Mouse (Mus musculus): ENCODE results near the gene Podn. TPM values are rescaled to one million over a fixed set of nuclear protein-coding genes. Genes with fewer than 3 reads are reported as not detected.

Podn gene
- polyA plus RNA-seq, 1 experiment from 2014 or later: 2.4 TPM

DNA sequence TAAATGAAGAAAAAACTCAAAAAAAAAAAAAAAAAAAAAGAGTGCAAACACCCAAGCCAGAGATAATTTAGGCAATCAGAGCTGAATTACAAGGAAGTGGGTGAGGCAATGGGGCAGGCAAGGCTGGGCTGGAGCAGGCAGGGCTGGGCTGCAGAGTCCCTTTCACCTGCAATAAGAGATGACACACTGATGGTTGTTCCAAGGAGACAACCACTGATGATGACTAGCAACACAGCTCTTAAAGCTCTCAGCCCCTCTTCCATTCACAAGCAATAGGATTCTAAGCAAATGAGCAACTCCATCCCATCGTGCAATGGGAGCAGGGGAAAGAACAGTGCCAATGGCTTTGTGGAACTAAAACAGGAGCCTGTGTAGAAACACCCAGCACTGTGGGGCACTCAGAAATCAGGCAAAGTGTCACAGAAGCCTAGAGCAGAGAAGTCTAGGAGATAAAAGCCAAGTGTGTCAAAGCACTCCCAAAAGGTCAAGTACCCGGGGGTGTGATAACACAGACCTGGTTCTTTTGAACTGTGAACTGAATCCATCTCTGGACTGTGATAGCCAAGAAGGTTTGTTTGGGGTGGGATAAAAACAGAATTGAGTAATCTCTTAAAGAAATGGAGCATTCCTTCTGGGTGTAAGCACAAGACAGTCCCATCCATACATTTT is 30.9 kb downstream of the Podn start:
- ATAC-seq (no peak), DNase-seq (ENCODE audit: low read depth, low spot score) (no peak)
- in situ Hi-C loops (cut with MboI; ENCODE audit: low pct_unique_long_range_greater_than_20kb): no loop called here
- ChIA-PET CTCF (no interaction called here), POLR2A (no interaction called here)
- TF ChIP-seq CTCF (IDR thresholded peaks at IDR 0.05): no peak
- H3K27me3 ChIP-seq: no peaks in the 10 kb centered on the region

DNA sequence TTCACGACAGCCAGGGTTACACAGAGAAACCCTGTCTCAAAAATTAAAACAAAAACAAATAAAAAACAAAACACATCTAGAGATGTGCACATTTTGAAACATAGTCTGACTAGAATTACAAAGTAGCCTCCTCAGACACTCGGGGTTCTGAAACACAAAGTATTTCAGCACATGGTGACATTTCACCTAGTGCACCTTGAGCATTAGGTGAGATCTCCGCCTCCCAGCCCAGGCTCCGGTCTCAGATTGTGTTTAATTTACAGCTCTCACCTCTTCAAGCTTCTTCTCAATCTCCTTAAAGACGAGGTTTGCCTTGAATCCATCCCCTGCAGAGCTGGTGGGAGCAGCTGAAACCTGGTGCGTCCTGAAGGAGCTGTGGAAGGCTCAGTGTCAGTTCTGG is 32.6 kb downstream of the Podn start:
- ChIA-PET POLR2A (no interaction called here), CTCF (no interaction called here)
- TF ChIP-seq CTCF (IDR thresholded peaks at IDR 0.05): no peak
- no peaks in the 10 kb centered on the region for H3K27me3 ChIP-seq
- in situ Hi-C loops (cut with MboI; ENCODE audit: low pct_unique_long_range_greater_than_20kb): no loop called here
- ATAC-seq (no peak), DNase-seq (ENCODE audit: low read depth, low spot score) (no peak)

DNA sequence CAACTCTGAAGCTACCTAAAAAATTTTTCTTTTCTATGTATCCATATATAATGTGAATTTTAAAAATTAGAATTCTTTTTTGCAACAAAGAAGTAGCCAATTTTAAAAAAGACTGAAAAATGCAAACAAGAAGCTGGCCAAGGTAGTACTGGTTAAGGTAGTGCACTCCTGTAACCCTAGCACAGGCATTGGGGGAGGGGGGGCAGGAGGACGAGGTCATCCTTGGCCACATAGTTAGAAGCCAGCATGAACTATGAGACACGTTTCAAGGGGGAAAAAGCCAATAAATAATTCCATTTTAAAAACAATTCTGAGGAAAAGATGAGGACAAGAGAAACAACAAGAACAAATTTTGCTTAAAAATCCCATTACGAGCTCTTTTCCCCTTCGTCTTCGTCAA is 33.7 kb downstream of the Podn start:
- no peak for ATAC-seq
- no peak for DNase-seq (ENCODE audit: low read depth, low spot score)
- no peak for TF ChIP-seq CTCF (IDR thresholded peaks at IDR 0.05)
- POLR2A ChIA-PET: no interaction called here
- CTCF ChIA-PET: no interaction called here
- in situ Hi-C loops (cut with MboI; ENCODE audit: low pct_unique_long_range_greater_than_20kb): no loop called here
- H3K27me3 ChIP-seq: no peaks in the 10 kb centered on the region

DNA sequence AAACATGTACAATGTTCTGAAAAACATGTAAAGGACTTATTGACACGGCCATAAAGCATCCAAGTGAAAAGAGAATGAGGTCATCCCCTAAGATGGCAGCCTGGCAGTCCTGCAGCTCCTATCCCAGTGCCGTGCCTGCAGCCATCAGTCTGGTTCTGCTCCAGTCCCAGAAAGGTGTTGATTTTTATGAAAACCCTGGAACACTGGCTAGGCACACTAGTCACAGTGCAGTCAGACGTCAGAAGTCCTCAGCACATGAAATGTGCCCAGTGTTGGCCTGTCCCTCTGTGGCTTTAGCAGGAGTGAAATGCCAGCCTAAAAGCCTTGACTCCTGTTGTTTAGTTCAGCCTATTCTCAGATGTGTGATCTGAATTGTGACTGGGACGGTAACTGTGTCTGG is 35.5 kb downstream of the Podn start:
- ChIA-PET POLR2A (interaction anchor here (0.5 kb wide), 1 partner anchor 81 kb away, joined by 3 read pairs; no protein-coding TSS in a partner anchor), CTCF (no interaction called here)
- no peak for TF ChIP-seq CTCF (IDR thresholded peaks at IDR 0.05)
- no peaks in the 10 kb centered on the region for H3K27me3 ChIP-seq
- ATAC-seq (no peak), DNase-seq (ENCODE audit: low read depth, low spot score) (no peak)
- in situ Hi-C loops (cut with MboI; ENCODE audit: low pct_unique_long_range_greater_than_20kb): no loop called here

DNA sequence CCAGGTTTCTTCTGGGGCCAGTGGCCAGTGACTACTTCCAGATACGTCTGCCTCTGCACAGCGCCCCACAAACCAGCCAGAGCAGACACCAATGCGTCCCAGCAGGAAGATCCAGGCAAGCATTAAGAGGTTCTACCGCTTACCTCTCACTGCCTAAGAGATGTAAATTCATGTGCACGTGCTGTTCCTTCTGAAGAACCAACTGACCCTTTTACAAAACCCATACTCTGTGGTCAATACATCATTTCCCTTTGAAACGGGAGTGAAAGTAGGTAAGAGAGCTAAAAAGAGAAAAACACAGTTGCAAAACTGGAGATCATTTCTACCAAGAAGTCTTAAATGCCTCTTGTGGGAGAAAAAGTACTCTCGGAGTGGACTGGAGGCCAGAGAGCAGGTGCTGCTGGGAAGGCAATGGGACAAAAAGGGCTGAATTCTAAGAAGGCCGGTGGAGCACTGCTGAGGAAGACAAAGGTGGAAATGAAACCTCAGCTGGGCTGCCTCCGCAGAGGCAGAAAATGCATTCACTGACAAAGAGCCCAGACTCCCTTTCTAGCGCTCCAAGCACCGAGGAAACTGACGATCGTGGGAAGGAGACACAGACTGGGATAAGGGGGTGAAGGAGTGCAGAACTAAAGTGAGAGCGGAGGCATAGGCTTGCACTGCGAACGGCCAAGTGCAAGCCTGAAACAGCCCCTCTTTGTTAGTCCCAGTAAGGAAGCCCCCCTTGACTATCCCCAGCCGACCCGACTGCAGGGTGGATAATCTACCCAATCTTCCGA is 36.5 kb downstream of the Podn start:
- no peak for DNase-seq (ENCODE audit: low read depth, low spot score)
- TF ChIP-seq CTCF (IDR thresholded peaks at IDR 0.05): no peak
- ATAC-seq: no peak
- in situ Hi-C loops (cut with MboI; ENCODE audit: low pct_unique_long_range_greater_than_20kb): no loop called here
- ChIA-PET CTCF (no interaction called here), POLR2A (interaction anchor here (1.3 kb wide), 1 partner anchor 11 kb away, joined by 3 read pairs; no protein-coding TSS in a partner anchor)
- H3K27me3 ChIP-seq: no peaks in the 10 kb centered on the region

DNA sequence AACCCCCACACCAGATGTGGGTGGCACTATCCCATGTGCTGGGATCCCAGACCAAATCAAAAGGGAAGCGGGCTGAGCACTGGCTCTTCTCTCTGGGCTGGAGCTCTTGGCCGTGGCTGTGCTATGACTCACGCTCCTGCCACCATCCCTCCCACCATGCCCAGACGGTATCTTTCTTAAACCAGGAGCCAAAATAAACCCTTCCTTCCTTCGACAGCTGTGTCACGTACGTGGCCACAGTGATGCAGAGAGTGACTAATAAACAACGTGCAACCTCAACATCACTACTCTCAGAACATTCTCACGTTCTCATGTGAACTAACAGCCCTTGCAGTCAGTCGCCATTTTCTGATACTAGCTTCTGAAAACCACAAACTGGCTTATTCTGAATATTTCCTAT is 38.1 kb downstream of the Podn start:
- ATAC-seq: peak; percentile 67
- in situ Hi-C loops (cut with MboI; ENCODE audit: low pct_unique_long_range_greater_than_20kb): no loop called here

DNA sequence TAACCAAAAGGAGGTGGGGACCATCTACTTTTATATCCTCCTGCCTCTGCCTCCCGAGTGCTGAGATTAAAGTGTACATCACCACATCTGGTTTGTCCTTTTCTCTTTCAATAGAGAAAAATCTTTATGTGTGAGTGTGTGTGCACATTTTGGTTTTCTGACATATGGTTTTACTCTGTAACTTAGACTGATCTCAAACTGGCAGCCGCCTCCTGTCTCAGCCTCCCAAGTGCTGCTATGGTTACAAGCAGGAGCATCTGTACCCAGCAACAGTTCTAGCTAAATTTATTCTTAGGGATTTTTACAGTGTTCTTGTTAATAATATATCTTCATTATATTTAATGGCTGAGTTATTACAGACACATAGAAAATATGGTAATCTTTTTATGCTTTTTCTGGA is 39.0 kb downstream of the Podn start:
- CTCF ChIA-PET: interaction anchor here (0.9 kb wide), 1 partner anchor 18 kb away, joined by 3 read pairs; no protein-coding TSS in a partner anchor
- POLR2A ChIA-PET: no interaction called here
- in situ Hi-C loops (cut with MboI; ENCODE audit: low pct_unique_long_range_greater_than_20kb): no loop called here
- no peak for DNase-seq (ENCODE audit: low read depth, low spot score)
- H3K27me3 ChIP-seq: no peaks in the 10 kb centered on the region
- no peak for TF ChIP-seq CTCF (IDR thresholded peaks at IDR 0.05)
- ATAC-seq: no peak

More for the DNA sequence above, 38.1 kb downstream of the Podn start:
- no peaks in the 10 kb centered on the region for H3K27me3 ChIP-seq
- no peak for TF ChIP-seq CTCF (IDR thresholded peaks at IDR 0.05)
- POLR2A ChIA-PET: interaction anchor here (0.7 kb wide), 1 partner anchor 13 kb away, joined by 3 read pairs; no protein-coding TSS in a partner anchor
- peak; percentile 46 for DNase-seq (ENCODE audit: low read depth, low spot score)
- CTCF ChIA-PET: interaction anchor here (0.9 kb wide), 1 partner anchor 19 kb away, joined by 3 read pairs; no protein-coding TSS in a partner anchor

DNA sequence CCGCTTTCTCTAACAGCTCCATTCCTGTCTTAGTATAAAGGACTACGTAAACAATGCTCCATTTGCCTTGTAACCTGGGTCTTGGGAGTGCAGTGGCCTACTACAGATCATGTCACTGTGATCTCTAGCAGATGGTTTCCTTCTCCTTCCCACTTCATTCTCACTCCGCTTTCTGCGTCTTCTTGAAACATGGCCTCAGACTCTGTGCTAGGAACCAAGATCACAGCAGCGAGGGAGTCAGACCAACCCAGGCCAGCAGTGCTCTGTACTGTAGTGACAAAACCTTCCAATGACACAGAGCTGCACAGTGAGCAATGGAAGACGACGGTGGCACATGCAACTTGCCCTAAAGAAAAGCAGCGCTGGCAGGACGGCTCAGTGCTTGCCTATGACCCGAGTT is 40.4 kb downstream of the Podn start:
- ChIA-PET CTCF (no interaction called here), POLR2A (no interaction called here)
- no peak for TF ChIP-seq CTCF (IDR thresholded peaks at IDR 0.05)
- no peak for ATAC-seq
- in situ Hi-C loops (cut with MboI; ENCODE audit: low pct_unique_long_range_greater_than_20kb): no loop called here
- DNase-seq (ENCODE audit: low read depth, low spot score): no peak
- no peaks in the 10 kb centered on the region for H3K27me3 ChIP-seq

DNA sequence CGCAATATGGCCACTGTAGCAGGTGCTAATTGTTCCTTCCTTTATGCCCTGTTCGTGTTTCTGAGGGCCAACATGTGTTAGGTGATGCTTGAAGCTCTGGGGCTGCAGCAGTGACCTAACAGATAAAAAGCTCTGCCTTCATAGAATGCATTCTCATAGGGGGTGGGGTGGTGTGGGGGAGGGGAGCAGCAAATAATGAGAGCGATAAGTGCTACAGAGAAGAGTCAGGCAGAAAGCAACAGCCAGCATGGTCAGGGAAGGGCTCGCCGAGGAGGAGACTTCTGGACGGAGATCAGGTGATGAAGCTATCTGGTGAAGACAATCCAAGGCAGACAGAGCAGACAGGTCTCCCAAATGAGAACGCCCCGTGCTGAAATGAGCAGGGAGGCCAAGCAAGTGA is 43.6 kb downstream of the Podn start:
- no peaks in the 10 kb centered on the region for H3K27me3 ChIP-seq
- in situ Hi-C loops (cut with MboI; ENCODE audit: low pct_unique_long_range_greater_than_20kb): no loop called here
- CTCF ChIA-PET: interaction anchor here (1.3 kb wide), 1 partner anchor 90 kb away, joined by 3 read pairs; no protein-coding TSS in a partner anchor
- no peak for TF ChIP-seq CTCF (IDR thresholded peaks at IDR 0.05)
- DNase-seq (ENCODE audit: low read depth, low spot score) (no peak), ATAC-seq (no peak)
- POLR2A ChIA-PET: interaction anchor here (0.9 kb wide), 1 partner anchor 17 kb away, joined by 3 read pairs; no protein-coding TSS in a partner anchor

DNA sequence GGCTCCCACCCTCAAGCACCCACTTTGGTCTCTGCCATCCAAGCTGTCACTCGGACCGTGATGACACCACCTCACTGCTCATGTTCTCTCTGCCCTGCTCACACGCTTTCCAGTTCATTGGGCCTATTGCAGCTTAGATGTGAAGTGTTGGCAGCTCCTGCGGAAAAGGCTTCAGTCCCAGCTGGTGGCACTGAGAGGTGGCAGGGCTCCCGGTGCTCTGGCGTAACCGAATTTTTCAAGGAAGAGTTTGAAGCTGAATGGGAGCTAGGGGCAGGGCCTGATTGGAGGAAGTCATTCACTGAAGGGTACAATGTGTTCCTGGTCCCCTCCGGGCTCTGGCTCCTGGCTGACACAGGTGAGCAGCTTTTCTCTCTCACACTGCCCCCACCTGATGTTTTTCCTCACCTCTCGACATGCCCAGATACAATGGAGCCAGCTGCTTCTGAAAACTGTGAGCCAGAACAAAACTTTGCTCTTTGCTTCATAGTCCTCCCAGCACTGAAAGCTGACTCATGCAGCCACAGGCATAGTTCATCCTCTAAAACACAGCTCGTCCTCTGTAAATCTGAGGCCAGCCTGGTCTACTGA is 44.5 kb downstream of the Podn start:
- in situ Hi-C loops (cut with MboI; ENCODE audit: low pct_unique_long_range_greater_than_20kb): no loop called here
- no peak for ATAC-seq

DNA sequence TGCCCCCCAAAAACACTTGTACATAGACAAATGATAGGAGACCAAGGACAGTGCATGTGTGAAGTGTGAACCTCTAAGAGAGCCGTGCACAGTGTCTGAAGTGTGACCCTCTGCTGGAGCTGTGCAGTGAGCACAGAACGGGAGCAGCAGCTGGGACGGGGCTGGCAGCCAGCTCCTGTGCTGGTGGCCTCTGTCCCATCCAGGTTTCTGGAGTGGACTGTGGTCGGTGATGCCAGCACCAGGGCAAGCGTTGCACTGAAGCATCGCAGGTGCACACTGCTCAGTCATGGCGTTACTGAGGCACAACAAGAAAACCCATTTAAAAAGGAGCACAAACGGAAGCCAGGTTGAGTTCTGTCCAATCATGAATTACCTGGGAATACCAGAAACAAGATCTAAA is 50.1 kb downstream of the Podn start:
- ChIA-PET POLR2A (interaction anchor here (1.1 kb wide), 1 partner anchor 17 kb away, joined by 3 read pairs; no protein-coding TSS in a partner anchor), CTCF (no interaction called here)
- DNase-seq (ENCODE audit: low read depth, low spot score) (no peak), ATAC-seq (no peak)
- no peak for TF ChIP-seq CTCF (IDR thresholded peaks at IDR 0.05)
- H3K27me3 ChIP-seq: no peaks in the 10 kb centered on the region
- in situ Hi-C loops (cut with MboI; ENCODE audit: low pct_unique_long_range_greater_than_20kb): no loop called here

More for the DNA sequence above, 44.5 kb downstream of the Podn start:
- no peak for DNase-seq (ENCODE audit: low read depth, low spot score)
- ChIA-PET CTCF (interaction anchor here (1.3 kb wide), 1 partner anchor 89 kb away, joined by 3 read pairs; no protein-coding TSS in a partner anchor), POLR2A (interaction anchor here (0.9 kb wide), 1 partner anchor 18 kb away, joined by 3 read pairs; no protein-coding TSS in a partner anchor)
- no peaks in the 10 kb centered on the region for H3K27me3 ChIP-seq
- TF ChIP-seq CTCF (IDR thresholded peaks at IDR 0.05): no peak
